Mouse (Mus musculus) embryonic fibroblast, embryonic 13.5 days (primary cell): ENCODE measurements around the gene Hexb.

Experiments used
- CTCF ChIP-seq: IDR thresholded peaks from 2 replicates; pipeline ENCODE4 v1.5.1; 2011; ENCODE audit warnings: mild to moderate bottlenecking, control low read depth, low read length, moderate library complexity, borderline replicate concordance; ENCODE audit not compliant: insufficient read depth
- POLR2A ChIP-seq: IDR thresholded peaks from 2 replicates; pipeline ENCODE4 v1.6.1; 2011; ENCODE audit warnings: low read depth, mild to moderate bottlenecking, control low read depth, low read length, moderate library complexity

- TF ChIP-seq CTCF (no peak), POLR2A (no peak)
Measured at GRCm38 (mm10) chr13:97215563-97215962, 17.4 kb upstream of the Hexb start.
